Mouse (Mus musculus): ENCODE measurements around the gene Pop4.
A peak's percentile ranks its signal among the peaks of the same experiment; 100 is the strongest.

The Pop4 gene

DNA sequence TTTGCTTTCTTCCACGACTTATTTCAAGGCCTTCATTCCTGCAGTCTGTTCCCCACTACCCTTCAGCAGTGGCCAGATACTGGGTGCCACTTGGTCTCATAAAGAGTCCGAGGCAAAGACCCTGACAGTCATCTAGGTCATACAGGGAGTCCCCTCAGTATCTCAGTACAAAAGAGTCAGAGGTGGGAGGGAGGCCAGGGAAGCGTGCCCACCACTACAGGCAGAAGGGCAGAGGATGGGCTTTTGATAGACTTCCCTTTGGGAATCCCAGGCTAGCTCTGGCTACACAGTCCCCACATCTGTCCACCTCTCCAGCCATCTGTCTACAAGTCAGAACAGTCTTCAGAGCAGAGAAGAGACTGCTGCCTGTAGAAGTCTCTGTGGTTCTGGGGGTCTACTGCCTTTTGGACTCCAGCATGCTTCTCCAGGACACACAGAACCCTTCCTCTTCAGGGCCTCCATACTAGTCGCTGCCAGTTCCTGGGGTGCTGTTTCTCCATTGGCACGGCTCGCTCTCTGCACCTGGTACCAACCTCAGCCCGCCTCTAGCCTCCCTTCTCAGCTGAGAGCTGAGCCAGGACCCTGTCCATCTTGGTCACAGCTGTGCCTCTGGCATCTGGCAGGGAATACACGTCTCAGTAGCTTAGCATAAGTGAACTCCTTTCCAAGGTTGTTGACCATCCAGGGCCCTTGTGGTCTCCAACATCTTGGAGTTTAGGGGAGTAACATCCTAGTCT, 52.4 kb downstream of the Pop4 start:
- peak; percentile 9 for DNase-seq

DNA sequence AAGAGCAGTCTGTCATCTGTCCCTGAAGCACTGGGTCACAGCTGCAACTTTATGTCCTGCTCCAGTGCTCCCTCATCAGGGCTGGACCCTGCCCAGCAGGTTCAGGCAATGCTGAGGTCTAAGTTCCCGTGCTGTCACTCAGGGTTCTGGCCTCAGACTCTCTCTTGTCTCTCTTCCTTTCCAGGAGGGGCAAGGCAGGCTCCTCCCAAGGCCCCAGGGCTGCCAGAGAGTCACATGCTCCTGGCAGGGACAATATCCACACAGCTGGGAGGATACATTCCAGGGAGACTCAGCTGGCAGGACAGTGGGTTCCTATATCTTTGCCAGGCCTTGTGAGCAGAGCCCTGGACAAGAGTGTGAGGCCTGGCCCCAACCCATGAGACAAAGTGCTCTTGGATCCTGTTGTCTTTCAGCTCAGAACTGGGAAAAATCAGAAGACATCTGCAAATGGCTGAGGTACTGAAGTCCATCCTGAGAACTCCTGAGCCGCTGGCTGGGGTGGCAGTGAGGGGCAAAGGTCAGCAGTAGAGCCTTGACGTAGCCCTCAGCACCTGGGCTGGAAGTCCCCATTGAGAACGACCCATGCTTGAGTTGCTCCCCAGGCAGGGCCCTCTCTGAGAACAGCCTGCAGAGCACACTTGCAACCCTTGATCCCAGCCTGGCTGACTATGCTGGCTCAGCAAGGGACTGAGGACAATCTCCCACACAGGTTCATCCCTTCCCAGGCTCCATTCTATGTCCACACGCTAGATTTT, 53.6 kb downstream of the Pop4 start:
- peak; percentile 95 for DNase-seq

DNA sequence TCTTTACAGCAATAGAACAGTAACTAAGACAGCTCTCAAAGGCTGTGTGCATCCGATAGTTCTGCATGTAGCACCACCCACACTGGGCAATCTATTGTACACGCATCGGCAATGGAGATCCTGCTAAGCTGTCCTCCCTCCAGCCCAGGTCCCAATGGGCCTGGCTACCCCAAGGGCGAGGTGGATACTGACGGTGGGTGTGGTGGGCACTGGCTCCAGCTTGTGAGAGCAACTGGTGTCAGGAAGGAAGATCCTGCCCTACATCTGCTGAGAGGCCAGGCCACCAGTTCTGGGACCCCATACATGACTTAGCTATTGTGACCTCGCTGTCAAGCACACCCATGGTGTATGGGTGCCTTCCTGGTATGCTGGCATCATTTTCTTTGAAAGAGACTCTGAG, 55.5 kb downstream of the Pop4 start:
- DNase-seq, result no peak

DNA sequence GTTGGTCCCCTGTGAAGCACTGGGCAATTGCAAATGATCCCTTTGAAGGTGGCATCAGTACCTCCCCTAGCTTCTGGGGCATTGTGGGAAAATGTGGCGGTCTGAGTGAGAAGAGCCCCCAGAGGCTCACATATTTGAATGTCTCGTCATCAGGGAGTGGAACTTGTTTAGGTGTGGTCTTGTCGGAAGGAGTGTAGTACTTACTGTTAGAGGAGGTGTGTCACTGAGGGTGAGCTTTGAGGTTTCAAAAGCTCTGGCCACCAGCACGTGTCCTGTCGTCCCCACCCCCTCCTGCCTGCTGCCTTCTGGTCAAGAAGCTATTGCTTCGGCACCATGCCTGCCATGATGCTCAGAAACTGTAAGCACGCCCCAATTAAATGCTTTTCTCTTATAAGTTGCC, 55.9 kb downstream of the Pop4 start:
- DNase-seq, result no peak

DNA sequence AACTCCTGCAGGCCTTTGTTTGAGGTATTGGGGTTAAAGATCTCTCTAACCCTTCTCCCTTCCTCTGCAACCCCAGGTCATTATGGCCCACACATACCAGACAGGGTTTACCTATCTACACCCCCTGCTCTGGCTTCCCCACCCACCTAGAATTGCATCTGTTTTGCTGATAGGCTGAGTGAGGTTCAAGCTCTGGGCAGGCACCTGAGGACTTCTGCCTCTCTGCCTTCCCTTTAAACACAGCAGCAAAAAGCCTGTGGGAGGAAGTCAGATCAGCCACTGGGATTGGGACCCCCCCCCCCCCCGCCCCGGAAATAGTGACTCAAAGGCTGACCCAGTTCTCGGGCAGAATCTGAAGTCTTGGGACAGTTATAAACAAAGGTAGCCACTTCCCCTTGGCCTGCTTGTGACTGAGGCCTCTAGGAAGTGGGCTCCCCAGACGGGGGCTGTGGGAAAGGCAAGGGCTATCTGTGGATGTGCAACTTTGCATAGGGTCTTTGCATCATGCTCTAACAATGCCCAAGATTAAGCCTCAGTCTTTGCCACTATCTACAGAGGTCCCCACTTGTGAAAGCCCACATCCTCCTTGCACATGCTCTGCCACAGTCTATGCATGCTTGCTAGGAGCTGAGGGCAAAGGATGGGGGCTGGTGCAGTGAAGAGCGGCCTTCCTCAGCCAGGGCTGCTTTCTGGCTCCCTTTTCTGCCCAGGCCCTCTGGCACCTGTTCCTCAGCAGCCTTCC, 56.6 kb downstream of the Pop4 start:
- no peak for DNase-seq

DNA sequence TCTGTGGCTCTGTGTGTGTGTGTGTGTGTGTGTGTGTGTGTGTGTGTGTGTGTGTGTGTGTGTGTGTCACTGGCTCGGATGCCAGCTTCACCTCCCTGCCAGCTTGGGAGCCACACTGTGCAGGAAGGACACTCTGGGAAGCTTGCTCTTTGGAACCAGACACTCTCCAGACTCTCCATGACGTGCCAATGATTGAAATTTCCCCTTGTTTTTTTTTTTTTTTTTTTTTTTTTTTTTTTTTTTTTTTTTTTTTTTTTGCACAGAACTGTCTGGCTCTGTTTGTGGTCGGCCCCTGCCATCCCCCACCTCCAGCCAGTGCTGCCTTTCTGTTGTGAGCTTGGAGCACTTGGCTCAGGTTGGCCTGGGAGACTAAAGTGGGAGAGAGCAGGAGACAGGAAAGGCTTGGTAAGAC, 58.6 kb downstream of the Pop4 start:
- no peak for DNase-seq
